Mouse (Mus musculus) common myeloid progenitor, adult 5-6 weeks (primary cell): Measurements from ENCODE around the gene Grxcr1. TPM values are rescaled to one million over a fixed set of nuclear protein-coding genes. Genes with fewer than 3 reads are reported as not detected.
A peak's percentile ranks its signal among the peaks of the same experiment; 100 is the strongest.

Source experiments
- ATAC-seq: replicated peaks from 2 replicates; pipeline ENCODE4 v1.8.0; 2016; ENCODE audit warnings: low read depth, mild to moderate bottlenecking, moderate TSS enrichment, inconsistent platforms; ENCODE audit not compliant: poor library complexity, severe bottlenecking
- total RNA-seq: library from RNA; stranded (forward); fragments of 200-1000, 187-1606 nt; gene quantifications from 2 replicates; pipeline ENCODE4 v1.2.3, GENCODE M21; 2017

The Grxcr1 gene
- total RNA-seq, 1 experiment from 2014 or later, result not detected

- peak; percentile 69; the same call in 1 of the 2 replicates for ATAC-seq
Observed at GRCm38 (mm10) chr5:68086535-68087098, 55.0 kb downstream of the Grxcr1 start.

DNA sequence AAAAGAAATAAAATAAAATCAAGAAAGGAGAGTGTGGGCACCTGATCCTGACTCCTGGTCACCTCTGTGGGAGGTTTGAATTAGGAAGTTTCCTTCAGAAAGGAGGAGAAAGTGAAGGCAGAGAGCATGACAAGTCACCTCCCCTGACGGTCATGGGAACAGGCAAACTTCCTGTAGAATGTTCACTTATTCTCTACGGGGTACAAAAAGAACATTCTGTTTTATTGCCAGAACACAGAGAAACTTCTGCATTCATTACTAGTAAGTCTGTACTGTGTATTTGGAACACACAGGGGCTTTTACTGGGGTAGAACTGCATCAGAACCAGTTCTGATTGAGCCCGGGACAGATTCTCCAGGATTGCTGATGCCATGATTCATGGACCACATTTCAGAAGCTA lies 55.5 kb downstream of the Grxcr1 start:
- ATAC-seq, result no peak

GRCm38 (mm10) chr5:68093085-68093484 lies 61.5 kb downstream of the Grxcr1 start:
- no peak for ATAC-seq

DNA sequence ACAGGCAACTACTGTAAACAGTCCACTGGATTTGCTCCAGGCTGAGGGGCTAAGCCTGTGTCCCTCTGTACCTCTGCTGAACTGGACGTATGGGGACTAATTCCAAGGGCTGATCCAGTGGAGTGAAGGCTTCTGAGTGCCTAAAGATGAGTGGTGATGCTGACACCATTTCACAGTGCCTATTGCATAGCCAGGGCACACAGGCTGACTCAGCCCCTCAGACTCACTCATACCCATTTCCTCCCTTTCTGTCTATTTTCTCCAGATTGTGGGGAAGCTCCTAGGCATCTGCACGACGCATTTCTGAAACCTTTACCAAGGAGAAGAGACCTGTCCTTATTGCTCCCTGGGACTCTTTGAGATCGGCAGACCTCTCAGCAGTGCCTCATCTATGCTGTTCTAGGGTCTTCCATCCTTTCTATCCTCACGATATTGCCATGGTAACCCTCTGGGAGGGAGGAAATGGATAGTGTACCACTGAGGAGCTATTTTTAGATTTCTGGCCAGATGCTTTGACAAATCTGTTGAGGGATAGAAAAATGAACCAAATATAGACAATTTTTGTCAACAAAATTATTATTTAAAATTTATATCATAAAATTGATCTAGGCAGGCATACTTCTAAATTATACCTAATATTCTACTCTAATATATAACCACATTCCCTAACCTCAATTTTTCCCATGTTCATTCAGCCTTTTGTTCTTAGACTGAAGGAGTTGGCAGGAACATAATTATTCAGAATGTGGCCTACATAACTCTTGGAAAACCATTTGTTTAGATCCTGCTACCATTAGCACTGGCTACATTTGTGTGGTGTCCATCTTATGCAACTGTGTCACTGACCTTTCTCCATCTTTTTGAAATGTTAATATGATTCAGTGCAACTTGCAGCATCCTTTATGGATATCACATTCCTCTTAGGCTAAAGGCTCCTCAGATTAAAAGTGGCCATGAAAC lies 66.3 kb downstream of the Grxcr1 start:
- ATAC-seq, result no peak

DNA sequence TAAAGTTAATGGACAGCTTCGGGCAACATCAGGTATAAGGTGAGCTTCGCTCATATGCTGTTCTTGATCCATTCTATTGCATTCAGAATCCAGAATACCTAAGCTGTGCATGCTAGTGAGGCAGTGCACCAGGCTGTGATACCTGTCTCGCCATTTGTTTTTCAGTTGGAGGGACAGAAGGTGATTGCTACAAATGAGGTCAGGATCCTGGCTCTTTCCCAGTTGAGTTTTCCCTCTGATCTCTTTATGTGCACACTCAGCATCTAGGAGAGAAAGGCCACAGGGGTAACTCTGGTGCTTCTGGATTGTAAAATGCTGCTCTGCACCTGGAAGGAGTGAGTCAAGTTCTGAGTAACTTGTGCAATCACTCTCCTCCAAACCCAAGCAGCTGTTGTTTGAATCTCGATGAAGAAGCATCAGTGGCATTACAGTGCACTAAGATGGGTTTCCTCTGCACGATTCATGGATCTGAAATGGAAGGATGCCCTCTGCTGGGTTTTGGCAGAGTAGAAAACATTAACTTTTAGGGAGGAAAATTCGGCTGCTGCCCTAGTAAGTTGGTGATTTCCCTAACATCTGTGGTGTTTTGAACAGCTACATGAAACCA lies 80.9 kb downstream of the Grxcr1 start:
- ATAC-seq, result peak; percentile 62

- no peak for ATAC-seq
Observed at GRCm38 (mm10) chr5:68120880-68121279, 89.2 kb downstream of the Grxcr1 start.

GRCm38 (mm10) chr5:68122883-68123282 lies 91.2 kb downstream of the Grxcr1 start:
- no peak for ATAC-seq

GRCm38 (mm10) chr5:68125478-68125877 lies 93.8 kb downstream of the Grxcr1 start:
- ATAC-seq, result no peak

GRCm38 (mm10) chr5:68128421-68128820 lies 96.8 kb downstream of the Grxcr1 start:
- ATAC-seq, result peak; percentile 83

DNA sequence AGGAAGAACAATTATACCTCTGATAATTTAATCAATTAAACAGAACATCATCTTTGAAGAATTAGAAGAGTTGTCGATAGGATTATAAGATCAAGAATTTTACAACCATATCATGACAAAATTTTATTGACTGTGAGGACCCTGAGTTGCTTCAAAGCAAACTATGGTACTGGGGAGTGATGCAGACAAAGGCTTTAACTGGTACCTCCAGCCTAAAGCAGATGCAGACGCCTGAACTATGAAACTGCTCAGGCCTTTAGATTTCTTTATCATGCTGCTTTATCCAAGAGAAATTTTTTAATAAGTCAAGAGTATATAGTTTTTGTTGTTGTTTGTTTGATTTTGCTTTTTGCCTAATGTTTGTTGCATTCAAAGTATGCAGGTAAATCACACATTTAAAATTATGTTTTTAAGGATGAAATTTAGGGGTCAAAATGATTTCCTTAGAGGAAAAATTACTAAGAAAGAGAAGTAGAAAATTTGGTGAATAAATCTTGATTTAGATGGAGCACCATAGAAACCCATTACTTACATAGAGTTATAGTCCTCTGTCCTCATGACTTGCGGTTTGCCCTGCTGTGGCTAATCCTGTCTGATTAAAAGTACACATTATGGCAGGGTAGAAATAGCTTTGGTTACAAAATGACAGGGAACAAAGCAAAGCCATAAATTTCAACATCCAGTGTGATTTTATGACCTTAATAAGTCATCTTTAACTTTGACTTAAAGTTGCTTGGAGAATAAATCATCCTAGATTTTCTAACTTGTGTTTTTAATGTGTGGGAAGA lies 97.4 kb downstream of the Grxcr1 start:
- no peak for ATAC-seq

DNA sequence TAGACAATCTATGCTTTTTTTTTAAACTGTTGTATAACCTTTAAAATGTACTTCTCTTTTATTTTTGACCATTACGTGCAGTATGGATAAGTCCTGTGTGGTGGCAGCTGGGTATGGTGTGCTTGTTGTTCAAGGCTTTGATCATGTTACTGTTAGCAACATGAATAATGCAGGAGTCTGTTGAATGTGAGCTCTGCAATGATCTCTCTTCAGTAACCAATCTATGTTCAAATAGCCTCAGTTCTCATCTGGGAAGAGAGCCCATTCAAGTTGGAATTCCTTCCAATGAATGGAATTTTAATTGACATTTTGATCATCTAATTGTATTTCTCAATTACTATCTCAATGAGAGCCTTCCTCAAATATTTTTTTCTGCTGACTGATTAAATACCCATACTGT lies 115.2 kb downstream of the Grxcr1 start:
- ATAC-seq, result no peak

DNA sequence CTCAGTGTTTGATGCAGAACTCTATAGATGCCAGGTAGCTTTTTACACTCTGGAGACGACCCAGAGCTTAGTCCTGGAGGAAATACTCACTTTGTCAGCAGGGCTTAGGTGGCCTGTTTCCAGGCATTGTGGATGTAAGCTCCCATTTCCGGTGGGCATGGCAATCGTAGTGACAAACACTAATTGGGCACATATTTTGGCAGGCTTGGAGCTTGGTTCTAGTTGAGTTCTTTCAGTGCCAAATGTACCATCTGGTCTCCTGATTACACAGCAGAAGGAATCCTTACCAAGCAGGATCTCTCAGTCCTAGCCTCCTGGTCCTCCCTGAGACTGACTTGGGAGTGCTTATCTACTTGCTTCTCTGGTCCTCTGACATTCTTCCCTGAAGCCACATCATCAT lies 118.3 kb downstream of the Grxcr1 start:
- ATAC-seq, result no peak

GRCm38 (mm10) chr5:68150347-68151043 lies 118.9 kb downstream of the Grxcr1 start:
- no peak for ATAC-seq

- no peak for ATAC-seq
Observed at GRCm38 (mm10) chr5:68162503-68162902, 130.9 kb downstream of the Grxcr1 start.

GRCm38 (mm10) chr5:68165954-68166353 lies 134.3 kb downstream of the Grxcr1 start:
- peak; percentile 87 for ATAC-seq

Other genes starting within 250 kb of the Grxcr1 start
- gene Atp8a1, start 184.4 kb upstream of the Grxcr1 start, total RNA-seq, result 76.0 and 77.1 TPM in 2 replicates
- not detected in 2 replicates for gene Gm5108, start 90.2 kb upstream of the Grxcr1 start, total RNA-seq
- gene Gm21905, start 85.4 kb upstream of the Grxcr1 start, total RNA-seq, result not detected in 2 replicates